Mouse (Mus musculus) thymus, adult 2 months (tissue): ENCODE data around the gene Gpr88. TPM values are rescaled to one million over a fixed set of nuclear protein-coding genes. Genes with fewer than 3 reads are reported as not detected.

Experiments
- DNase-seq: peaks from one replicate; pipeline ENCODE4 v3.0.0; 2021
- H3K27ac ChIP-seq: fragments of 200-500 bp; 2 replicates; pipeline ENCODE4 v1.5.1; 2012; ENCODE audit warnings: low read length, control low read depth; ENCODE audit not compliant: control insufficient read depth, insufficient read depth
- H3K27me3 ChIP-seq: fragments of 200-500 bp; 2 replicates; pipeline ENCODE4 v1.6.1; 2012; ENCODE audit warnings: mild to moderate bottlenecking, low read length, moderate library complexity, mixed read lengths; ENCODE audit not compliant: control insufficient read depth, insufficient read depth
- H3K36me3 ChIP-seq: fragments of 200-500 bp; 2 replicates; pipeline ENCODE4 v1.6.1; 2012; ENCODE audit warnings: mild to moderate bottlenecking, low read length, moderate library complexity; ENCODE audit not compliant: control insufficient read depth, insufficient read depth
- H3K4me1 ChIP-seq: fragments of 200-500 bp; replicated peaks from 2 replicates; pipeline ENCODE4 v1.6.1; 2012; ENCODE audit warnings: low read length; ENCODE audit not compliant: control insufficient read depth, insufficient read depth
- H3K4me3 ChIP-seq: fragments of 200-500 bp; 2 replicates; pipeline ENCODE4 v1.5.1; 2012; ENCODE audit warnings: mild to moderate bottlenecking, low read length, control low read depth, moderate library complexity; ENCODE audit not compliant: control insufficient read depth, insufficient read depth
- CTCF ChIP-seq: fragments of 200-500 bp; IDR thresholded peaks from 2 replicates; pipeline ENCODE4 v1.5.1; 2012; ENCODE audit warnings: mild to moderate bottlenecking, control low read depth, low read length, moderate library complexity, borderline replicate concordance; ENCODE audit not compliant: control insufficient read depth, poor library complexity, insufficient read depth; ENCODE audit errors: extremely low read depth
- POLR2A ChIP-seq: fragments of 200-500 bp; IDR thresholded peaks from 2 replicates; pipeline ENCODE4 v1.6.1; 2012; ENCODE audit warnings: mild to moderate bottlenecking, low read length, control low read depth, moderate library complexity; ENCODE audit not compliant: control insufficient read depth, poor library complexity, insufficient read depth; ENCODE audit errors: extremely low read depth
- WGBS: fragments of 180-500 bp; shearing (Covaris S2); methylation state at CpG from one replicate; pipeline ENCODE4 v1.1.7; 2018; 5-methylcytosine and 5-hydroxymethylcytosine counted together
- polyA plus RNA-seq: library from polyadenylated mRNA; depleted of rRNA; stranded (reverse); fragments of >200 nt; gene quantifications from 2 replicates; pipeline ENCODE4 v1.2.3, GENCODE M21; 2012

Gpr88 gene
- polyA plus RNA-seq, 1 experiment, result 0.94 TPM

DNA sequence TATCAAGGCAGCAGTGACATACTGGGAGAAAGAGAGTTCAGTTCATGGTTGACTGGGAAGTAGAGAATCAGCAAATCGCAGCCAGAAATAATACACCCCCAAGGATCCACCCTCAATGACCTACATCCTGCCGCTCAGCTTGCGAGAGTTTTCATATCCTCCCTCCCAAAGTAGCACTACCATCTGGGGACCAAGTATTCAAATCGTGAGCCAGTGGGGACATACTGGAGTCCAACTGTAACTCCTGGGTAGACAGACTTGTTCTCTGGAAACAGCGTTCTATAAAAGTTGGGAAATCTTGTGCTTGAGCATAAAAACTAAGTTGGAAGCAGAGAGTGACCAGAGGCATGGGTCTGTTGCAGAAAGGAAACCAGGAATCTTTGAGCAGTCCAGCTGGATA, 20.5 kb downstream of the Gpr88 start:
- Histone ChIP-seq H3K27ac (no peak overlapping the region), H3K27me3 (no peaks in the 10 kb centered on the region), H3K36me3 (no peaks in the 10 kb centered on the region), H3K4me1 (no peaks in the 10 kb centered on the region), H3K4me3 (no peak overlapping the region)
- DNase-seq, result no peak
- TF ChIP-seq POLR2A (no peak), CTCF (no peak)
- WGBS, result 92% methylated on average over 5 of the region's 5 CpGs

DNA sequence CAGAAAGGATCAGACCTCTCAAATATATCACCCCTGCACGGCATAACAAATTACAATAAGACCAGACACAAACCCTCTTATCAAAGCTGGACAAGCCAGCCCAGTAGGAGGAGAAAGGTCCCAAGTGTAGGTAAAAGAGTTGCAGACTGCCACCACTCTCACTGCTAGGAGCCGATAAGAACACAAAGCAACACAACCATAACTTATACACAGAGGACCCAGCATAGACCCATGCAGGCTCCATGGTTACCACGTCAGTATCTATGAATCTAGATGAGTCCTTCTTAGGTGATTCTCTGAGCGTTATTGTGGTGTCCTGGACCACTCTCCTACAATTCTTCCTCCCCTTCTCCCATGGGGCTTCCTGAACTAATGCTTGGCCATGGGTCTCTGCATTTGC, 24.0 kb downstream of the Gpr88 start:
- 90% methylated on average over 4 of the region's 4 CpGs for WGBS

DNA sequence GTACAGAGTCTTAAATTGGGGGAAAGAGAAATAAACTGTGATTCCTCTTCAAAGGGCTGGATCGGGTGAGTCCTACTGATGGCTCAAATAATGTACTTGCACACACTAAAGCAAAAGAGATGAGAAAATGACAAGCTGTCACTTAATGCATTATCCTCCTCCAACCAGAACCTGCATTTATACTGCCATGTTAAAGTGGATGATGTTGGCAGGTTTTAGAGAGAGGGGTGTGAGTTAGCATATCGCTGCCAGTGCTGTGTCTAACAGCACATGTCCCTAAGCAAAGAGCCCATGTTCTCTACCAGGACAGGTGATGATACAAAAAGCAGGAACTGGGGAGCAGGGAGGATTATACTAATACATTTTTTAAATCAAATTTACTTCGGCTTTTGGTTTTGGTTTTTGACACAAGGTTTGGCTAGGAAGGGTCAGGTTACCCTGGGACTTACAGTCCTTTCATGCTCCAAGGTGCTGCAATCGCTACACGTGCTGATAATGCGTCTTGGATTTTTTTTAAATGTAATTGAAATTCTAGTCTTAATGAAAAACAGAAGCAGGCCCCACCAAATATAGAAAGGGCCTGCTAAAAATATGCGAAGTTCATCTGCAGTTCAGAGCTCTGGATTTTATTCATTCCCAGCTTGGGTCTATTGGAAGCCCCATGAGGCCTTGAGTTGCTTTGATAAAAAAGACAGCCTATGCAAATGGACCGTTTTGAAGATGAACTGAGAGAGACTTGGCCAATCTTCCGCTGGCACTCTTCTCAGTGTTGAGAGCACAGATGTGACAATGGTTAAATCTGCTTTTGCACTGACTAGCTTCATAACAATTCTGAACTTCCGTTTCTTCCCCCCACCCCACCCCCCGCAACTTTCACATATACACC, 24.7 kb downstream of the Gpr88 start:
- Histone ChIP-seq H3K27me3 (no peaks in the 10 kb centered on the region), H3K27ac (no peak overlapping the region), H3K36me3 (no peaks in the 10 kb centered on the region), H3K4me3 (no peak overlapping the region), H3K4me1 (no peaks in the 10 kb centered on the region)
- no peak for DNase-seq
- TF ChIP-seq CTCF, result no peak
- no peak for TF ChIP-seq POLR2A
- WGBS, result 88% methylated on average over 11 of the region's 11 CpGs

More for the DNA sequence above, 24.0 kb downstream of the Gpr88 start:
- Histone ChIP-seq H3K4me1 (no peaks in the 10 kb centered on the region), H3K27ac (no peak overlapping the region), H3K36me3 (no peaks in the 10 kb centered on the region), H3K4me3 (no peak overlapping the region), H3K27me3 (no peaks in the 10 kb centered on the region)
- TF ChIP-seq POLR2A (no peak), CTCF (no peak)
- DNase-seq, result no peak

DNA sequence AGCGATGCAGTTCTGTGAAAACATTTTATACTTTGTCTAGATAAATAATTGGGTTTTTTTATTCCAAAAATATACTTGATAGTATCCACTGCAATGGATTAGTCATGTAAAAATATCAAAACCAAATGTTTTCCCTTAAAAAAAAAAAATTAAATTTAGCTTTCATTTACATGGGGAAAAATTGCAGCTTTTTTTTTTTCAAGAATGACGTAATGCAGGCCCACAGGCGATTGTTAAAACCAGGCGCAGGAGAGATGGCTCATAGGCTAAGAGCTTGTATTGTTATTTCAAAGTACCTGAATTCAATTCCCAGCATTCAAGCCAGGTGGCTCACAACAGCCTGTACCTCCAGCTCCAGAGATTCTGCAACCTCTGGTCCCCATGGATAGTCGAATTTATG, 25.9 kb downstream of the Gpr88 start:
- Histone ChIP-seq H3K36me3 (no peaks in the 10 kb centered on the region), H3K4me1 (no peaks in the 10 kb centered on the region), H3K27ac (no peak overlapping the region), H3K27me3 (no peaks in the 10 kb centered on the region), H3K4me3 (no peak overlapping the region)
- DNase-seq, result no peak
- no peak for TF ChIP-seq POLR2A
- TF ChIP-seq CTCF, result no peak
- WGBS, result 88% methylated on average over 5 of the region's 5 CpGs

DNA sequence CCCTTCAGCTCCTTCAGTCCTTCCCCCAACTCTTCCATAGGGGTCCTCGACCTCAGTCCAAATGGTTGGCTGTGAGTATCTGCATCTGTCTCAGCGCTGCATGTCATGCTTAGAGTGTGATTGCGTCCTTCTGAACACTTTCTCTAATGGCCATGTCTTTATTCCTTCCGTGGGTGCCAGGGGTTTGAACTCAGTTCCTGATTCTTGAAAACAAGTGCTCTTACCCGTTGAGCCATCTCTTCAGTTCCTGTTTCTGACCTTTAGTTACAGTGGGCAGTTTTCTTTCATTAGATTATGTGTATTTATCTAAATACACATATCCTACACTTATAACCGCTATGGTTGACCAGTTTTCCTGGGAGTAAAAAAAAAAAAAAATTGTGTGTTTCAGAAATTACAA, 26.4 kb downstream of the Gpr88 start:
- Histone ChIP-seq H3K36me3 (no peaks in the 10 kb centered on the region), H3K27me3 (no peaks in the 10 kb centered on the region), H3K27ac (no peak overlapping the region), H3K4me3 (no peak overlapping the region), H3K4me1 (no peaks in the 10 kb centered on the region)
- 84% methylated on average over 6 of the region's 6 CpGs for WGBS
- no peak for DNase-seq
- TF ChIP-seq POLR2A (no peak), CTCF (no peak)

DNA sequence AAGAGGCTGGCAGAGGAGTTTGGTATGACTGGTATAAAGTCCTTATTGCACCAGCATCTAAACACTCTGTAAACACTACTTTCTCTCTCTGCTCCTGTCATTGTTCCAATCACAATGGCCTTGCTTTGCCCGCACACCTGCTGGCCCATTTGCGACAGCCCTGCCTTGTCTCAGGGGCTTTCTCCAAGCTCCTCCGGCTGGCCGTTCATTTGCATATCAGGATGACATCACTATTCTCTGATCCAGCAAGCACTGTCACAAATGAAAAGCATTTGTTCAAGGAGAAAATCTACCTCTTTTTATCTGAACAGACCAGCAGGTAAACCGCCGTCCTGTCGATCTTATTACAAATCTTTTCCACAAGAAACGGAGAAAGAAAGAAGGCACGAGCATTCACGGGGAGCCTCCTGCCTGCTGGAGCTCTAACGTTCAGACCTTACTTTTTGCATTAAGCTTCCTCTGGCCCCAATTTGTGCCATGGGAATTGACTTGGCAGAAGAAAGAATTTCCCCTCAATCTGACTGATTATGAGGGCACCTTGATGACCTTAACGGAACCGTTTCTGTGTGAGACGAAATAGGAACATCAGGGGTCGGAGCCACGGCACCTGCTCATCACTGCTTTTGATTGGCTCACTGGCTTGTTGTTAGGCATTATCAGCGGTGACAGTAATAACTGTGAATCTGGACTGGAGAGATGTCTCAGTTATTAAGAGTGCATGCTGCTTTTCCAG, 30.6 kb downstream of the Gpr88 start:
- no peak for DNase-seq
- H3K4me3 ChIP-seq, result no peak overlapping the region

More for the DNA sequence above, 30.6 kb downstream of the Gpr88 start:
- no peaks in the 10 kb centered on the region for H3K4me1 ChIP-seq
- no peak overlapping the region for H3K27ac ChIP-seq
- TF ChIP-seq POLR2A (no peak), CTCF (no peak)
- H3K27me3 ChIP-seq, result no peaks in the 10 kb centered on the region
- H3K36me3 ChIP-seq, result no peaks in the 10 kb centered on the region
- 63% methylated on average over 17 of the region's 17 CpGs for WGBS
